Mouse (Mus musculus) adrenal gland, adult 8-10 months (tissue): Measurements from ENCODE around the gene Prcc. TPM values are rescaled to one million over a fixed set of nuclear protein-coding genes. Genes with fewer than 3 reads are reported as not detected.
"Not testable (repeated sequence)": the region's sequence is repeated elsewhere in the genome, so short reads cannot be mapped to it uniquely, and the experiment has no call there.

ENCODE experiments used
- DNase-seq: peaks from one replicate; pipeline ENCODE4 v3.0.0; 2022
- total RNA-seq, 4 experiments: library from RNA; stranded (reverse); gene quantifications; 2 replicates each; pipeline ENCODE4 v1.2.4; 2022

The Prcc gene
- total RNA-seq, 4 experiments from 2014 or later, result 47.5 to 49.4 (median 48.7) TPM

GRCm38 (mm10) chr3:87844981-87845380 lies 40.4 kb downstream of the Prcc start:
- no peak for DNase-seq

GRCm38 (mm10) chr3:87840858-87841257 lies 44.5 kb downstream of the Prcc start:
- no peak for DNase-seq

DNA sequence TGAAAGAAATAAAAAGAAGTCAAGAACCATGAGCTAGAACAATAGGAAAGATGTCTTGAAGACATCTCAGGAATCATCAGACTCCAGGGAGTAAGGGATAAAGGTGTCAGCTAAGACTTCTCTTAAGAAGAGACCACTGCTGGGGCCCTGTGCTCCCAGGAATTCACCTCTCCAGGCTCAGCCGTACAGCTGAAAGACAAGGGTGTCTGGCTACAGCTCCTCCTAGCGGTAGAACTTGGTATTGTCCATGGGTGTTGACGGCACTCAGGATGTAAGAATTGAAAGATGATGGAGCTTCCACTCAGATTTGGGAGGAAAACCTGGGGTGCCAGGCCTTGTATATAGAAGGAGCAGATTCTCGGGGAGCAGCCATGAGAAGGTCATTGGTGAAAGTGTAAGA lies 46.8 kb downstream of the Prcc start:
- peak; percentile 39 for DNase-seq

DNA sequence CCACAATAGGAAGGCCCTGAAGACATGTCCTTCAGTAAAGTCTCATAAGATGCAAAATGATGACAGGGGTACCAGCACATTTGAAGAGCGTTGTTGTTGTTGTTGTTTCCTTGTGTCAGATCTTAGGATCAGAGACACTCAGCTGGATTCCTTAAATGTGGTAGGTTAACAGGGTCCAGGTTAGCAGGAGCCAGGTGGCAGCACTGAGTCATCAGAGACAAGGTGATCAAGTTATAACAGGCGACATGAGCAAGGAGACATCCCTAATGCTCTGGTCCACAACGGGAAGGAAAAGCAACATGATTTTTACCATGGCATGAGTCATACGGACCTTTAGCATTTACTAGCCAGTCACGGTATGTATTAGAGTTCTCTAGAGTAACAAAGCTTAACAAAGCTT lies 51.9 kb downstream of the Prcc start:
- DNase-seq, result no peak

- DNase-seq, result no peak
Observed at GRCm38 (mm10) chr3:87832109-87832859, 53.1 kb downstream of the Prcc start.

DNA sequence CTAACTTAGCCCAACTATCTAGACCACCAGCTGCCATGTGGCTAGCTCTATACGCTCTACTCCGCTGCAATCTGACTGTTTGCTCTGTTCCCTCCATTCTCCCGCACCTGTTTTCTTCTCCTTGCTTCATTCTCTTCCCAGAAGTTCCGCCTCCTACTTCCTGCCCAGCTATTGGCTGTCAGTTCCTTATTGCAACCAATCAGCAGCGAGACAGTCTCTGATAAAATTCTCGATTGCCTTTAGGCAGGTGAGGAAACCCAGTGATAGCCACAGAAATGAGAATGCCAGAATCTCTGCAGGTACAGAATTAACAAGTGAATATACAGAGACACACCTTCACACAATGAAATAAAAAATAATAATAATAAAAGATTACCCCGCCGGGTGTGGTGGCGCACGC lies 56.4 kb downstream of the Prcc start:
- DNase-seq, result no peak

DNA sequence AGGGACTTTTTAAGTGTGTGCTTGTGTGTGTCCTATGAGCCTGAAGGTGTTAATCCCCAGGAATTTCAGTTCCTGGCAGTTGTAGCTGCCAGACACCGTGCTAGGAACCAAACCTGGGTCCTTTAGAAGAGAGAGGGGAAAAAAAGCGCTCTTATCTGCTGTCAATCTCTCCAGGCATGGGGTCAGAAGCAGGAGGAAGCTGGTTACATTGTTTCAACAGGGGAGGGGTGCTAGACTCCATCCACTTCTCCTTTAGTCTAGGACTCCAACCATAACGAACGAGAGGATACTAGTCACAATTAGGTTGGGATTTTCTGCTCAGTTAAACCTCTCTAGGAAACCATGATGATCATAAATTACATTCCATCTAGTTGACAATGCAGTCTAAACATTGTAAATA lies 57.0 kb downstream of the Prcc start:
- DNase-seq, result no peak

DNA sequence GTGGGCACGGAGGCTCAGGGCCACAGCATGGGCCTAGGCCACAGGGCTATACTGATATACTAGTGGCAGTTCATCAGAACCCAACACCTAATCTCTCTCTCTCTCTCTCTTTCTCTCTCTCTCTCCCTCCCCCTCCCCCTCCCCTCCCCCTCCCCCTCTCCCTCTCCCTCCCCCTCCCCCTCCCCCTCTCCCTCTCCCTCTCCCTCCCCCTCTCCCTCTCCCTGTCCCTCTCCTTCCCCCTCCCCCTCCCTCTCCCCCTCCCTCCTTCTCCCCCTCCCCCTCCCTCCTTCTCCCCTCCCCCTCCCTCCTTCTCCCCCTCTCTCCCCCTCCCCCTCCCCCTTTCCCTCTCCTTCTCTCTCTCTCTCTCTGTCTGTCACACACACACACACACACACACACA lies 61.2 kb downstream of the Prcc start, which contains the start of gene Pear1:
Gene Pear1, minus strand, starts transcription at position 101 of the 400 bp plus-strand sequence.
- DNase-seq, result not testable (repeated sequence)

GRCm38 (mm10) chr3:87818226-87818625 lies 67.2 kb downstream of the Prcc start:
- DNase-seq, result no peak

GRCm38 (mm10) chr3:87816646-87817093 lies 68.7 kb downstream of the Prcc start:
- peak; percentile 35 for DNase-seq

GRCm38 (mm10) chr3:87816166-87816565 lies 69.2 kb downstream of the Prcc start:
- no peak for DNase-seq

- no peak for DNase-seq
Observed at GRCm38 (mm10) chr3:87812873-87813272, 72.5 kb downstream of the Prcc start.

- DNase-seq, result no peak
Observed at GRCm38 (mm10) chr3:87812413-87812812, 73.0 kb downstream of the Prcc start.

DNA sequence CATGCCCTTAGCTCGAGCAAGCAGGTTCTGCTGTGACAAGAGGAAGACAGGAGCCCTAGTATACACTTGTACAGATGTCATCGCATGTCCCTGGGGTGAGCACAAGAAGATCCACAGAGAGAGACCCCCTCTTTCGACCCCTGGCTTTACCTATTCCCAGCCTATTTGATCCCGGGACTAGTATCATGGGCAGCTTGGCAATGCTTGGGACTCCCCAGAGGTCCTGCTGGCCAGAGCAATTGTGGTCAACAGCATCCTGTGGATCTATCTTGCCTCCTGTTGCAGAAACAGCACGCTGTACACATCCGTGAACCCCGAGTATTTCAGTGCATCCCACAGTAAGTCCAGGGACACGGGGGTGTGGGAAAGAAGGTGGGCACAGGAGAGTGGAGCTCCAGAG lies 74.1 kb downstream of the Prcc start:
- DNase-seq, result no peak

DNA sequence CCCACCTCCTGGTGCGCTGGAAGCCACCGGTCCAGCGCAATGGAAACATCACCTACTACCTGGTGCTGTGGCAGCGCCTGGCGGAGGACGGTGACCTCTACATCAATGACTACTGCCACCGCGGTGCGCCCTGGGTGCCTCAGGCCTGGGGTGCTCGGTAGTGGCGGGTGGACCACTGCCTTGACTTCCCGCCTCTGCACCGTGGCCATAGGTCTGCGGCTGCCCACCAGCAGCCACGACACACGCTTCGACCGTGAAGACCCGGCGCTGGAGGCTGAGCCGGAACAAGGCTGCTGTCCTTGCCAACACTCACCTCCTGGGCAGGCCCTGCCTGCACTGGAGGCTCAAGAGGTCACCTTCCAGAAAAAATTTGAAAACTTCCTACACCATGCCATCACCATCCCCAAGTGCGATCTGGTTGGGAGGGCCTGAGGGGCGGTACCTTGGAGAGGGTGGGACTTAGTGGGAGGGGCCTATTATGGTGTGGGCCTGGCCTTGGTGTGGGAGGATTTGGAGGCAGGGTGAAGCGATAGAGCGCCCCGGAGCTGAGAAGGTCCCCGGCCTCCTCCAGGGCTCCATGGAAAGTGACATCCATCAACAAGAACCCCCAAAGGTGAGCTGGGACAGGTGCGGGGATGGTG lies 76.0 kb downstream of the Prcc start:
- DNase-seq, result no peak

Other genes starting within 250 kb of the Prcc start
- gene Lrrc71, start 137.0 kb downstream of the Prcc start, total RNA-seq, result 1 to 10 TPM in 1 of 4 experiments, under 1 TPM in 3; 0.32 to 1.6 (median 0.82) TPM
- 10 to 100 TPM in 2 of 4 experiments, 1 to 10 TPM in 2; 6.3 to 30.5 (median 13.1) TPM for gene Ntrk1, start 90.4 kb downstream of the Prcc start, total RNA-seq
- gene Insrr, start 88.7 kb downstream of the Prcc start, total RNA-seq, result 1 to 10 TPM in 2 of 4 experiments, under 1 TPM in 2; 0.32 to 3.7 (median 1.9) TPM
- gene Pear1, start 61.3 kb downstream of the Prcc start, total RNA-seq, result 10 to 100 TPM; 26.0 to 35.9 (median 29.7) TPM
- gene Sh2d2a, start 38.9 kb downstream of the Prcc start, total RNA-seq, result under 1 TPM; 0.20 to 0.62 (median 0.32) TPM
- gene Hdgf, start 20.7 kb upstream of the Prcc start, total RNA-seq, result 100 to 1,000 TPM; 163 to 180 (median 172) TPM
- 100 to 1,000 TPM; 121 to 146 (median 131) TPM for gene Mrpl24, start 33.9 kb upstream of the Prcc start, total RNA-seq
- gene Isg20l2, start 44.7 kb upstream of the Prcc start, total RNA-seq, result 10 to 100 TPM; 17.9 to 20.0 (median 19.5) TPM
- 10 to 100 TPM; 18.6 to 27.6 (median 21.9) TPM for gene Rrnad1, start 45.1 kb upstream of the Prcc start, total RNA-seq
- 1 to 10 TPM in 1 of 4 experiments, under 1 TPM in 2, not detected in 1; 0.31 to 1.0 (median 0.35) TPM for gene Crabp2, start 63.1 kb upstream of the Prcc start, total RNA-seq
- gene Nes, start 85.5 kb upstream of the Prcc start, total RNA-seq, result 10 to 100 TPM in 1 of 4 experiments, 1 to 10 TPM in 3; 4.3 to 14.4 (median 6.8) TPM
- 100 to 1,000 TPM in 2 of 4 experiments, 10 to 100 TPM in 2; 83.1 to 117 (median 106) TPM for gene Bcan, start 114.6 kb upstream of the Prcc start, total RNA-seq
- not detected for gene Hapln2, start 142.0 kb upstream of the Prcc start, total RNA-seq
- gene Gpatch4, start 157.5 kb upstream of the Prcc start, total RNA-seq, result 10 to 100 TPM; 12.9 to 16.6 (median 14.9) TPM
- gene Naxe, start 172.9 kb upstream of the Prcc start, total RNA-seq, result 100 to 1,000 TPM; 150 to 161 (median 155) TPM
- gene Ttc24, start 192.7 kb upstream of the Prcc start, total RNA-seq, result not detected
- gene Iqgap3, start 196.4 kb upstream of the Prcc start, total RNA-seq, result 1 to 10 TPM in 1 of 4 experiments, under 1 TPM in 3; 0.61 to 2.3 (median 0.73) TPM